31 mouse cellular contexts compared by ENCODE assay signal in the genomic region with DNA sequence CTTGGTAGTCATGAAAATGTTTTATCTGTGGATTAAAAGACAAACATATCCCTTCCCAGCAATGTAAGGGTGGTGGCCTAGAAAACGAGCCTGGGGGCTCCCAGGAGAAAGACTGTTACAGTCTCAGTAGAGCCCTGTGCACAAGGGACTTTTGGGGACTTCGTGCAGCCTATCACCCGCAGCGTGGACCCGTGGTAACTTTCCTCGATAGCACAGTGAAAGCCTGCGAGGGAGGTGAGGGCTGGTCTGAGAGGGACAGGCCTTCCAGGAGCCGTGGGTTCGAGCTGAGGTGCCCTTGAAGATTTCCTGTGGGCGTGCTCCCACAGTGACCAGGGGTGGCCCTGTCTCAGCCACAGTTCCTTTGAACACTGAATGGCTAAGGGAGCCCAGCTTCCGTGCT. TPM values are rescaled to one million over a fixed set of nuclear protein-coding genes. Genes with fewer than 3 reads are reported as not detected.
A peak's percentile ranks its signal among the peaks of the same experiment; 100 is the strongest.
DNase-seq lines count a peak whose midpoint lies in the region; ATAC-seq and TF ChIP-seq lines count a peak whose summit lies in the region.
"Had no signal": no experiment of that assay in that cellular context is flagged by ENCODE, and none has a peak within 500 bp of the region (broad histone marks: within the 10 kb centered on the region; RNA-seq: fewer than 3 reads in every experiment).

No protein-coding gene starts in this region.

- H3K79me2 ChIP-seq in heart, adult 2 months (replicated peaks; ENCODE audit: control insufficient read depth, insufficient read depth, low read length): no peaks in the 10 kb centered on the region

- no peak overlapping the region for H3K4me2 ChIP-seq in stomach, postnatal 0 days (replicated peaks; ENCODE audit: low read depth)
- H3K4me2 ChIP-seq: embryonic facial prominence, embryonic 13.5 days; embryonic facial prominence, embryonic 15.5 days; forebrain, embryonic 13.5 days; forebrain, embryonic 15.5 days had no signal

- DNase-seq in gastrocnemius, adult 2 months: no peak
- no peak for DNase-seq in gastrocnemius, postnatal 4 days (ENCODE audit: low spot score in 2 of 2)
- DNase-seq in heart, adult 2 months: no peak
- DNase-seq in heart, postnatal 36 days: no peak
- DNase-seq in testis, postnatal 10 days (ENCODE audit: low spot score): peak; percentile 33
- DNase-seq in testis, postnatal 14 days (ENCODE audit: low spot score): no peak
- no peak for DNase-seq in stomach, postnatal 0 days (ENCODE audit: low spot score)
- DNase-seq: adrenal gland, adult 8-10 months; adrenal gland, postnatal 14 days; adrenal gland, postnatal 36 days; B cell, adult 2 months; cerebellum, adult 11 months; cerebellum, adult 18-20 months; cerebellum, adult 8-10 months; cerebellum, adult 9-11 months; cerebellum, postnatal 14 days; cerebellum, postnatal 36 days; embryo, embryonic 11 days had no signal

- H3K27me3 ChIP-seq in heart, adult 2 months (ENCODE audit: control insufficient read depth, insufficient read depth, low read length): no peaks in the 10 kb centered on the region
- no peaks in the 10 kb centered on the region for H3K27me3 ChIP-seq in stomach, postnatal 0 days (ENCODE audit: control insufficient read depth, insufficient read depth, low read length)
- H3K27me3 ChIP-seq: CH12.LX; embryonic facial prominence, embryonic 13.5 days; embryonic facial prominence, embryonic 15.5 days; forebrain, embryonic 13.5 days; forebrain, embryonic 15.5 days; Patski had no signal

- no peak for TF ChIP-seq POLR2A in heart, adult 2 months (IDR thresholded peaks at IDR 0.05; ENCODE audit: insufficient read depth, low read depth, low read length)

- ATAC-seq in stomach, postnatal 0 days (ENCODE audit: low FRiP score, low TSS enrichment): no peak
- ATAC-seq: activated CD4-positive, CD25-positive, alpha-beta regulatory T cell, adult 4 months; CD4-positive, CD25-positive, alpha-beta regulatory T cell, adult 4 months; forebrain, embryonic 13.5 days; forebrain, embryonic 15.5 days; Patski had no signal

- intact Hi-C loops in gastrocnemius, adult 2 months (cut with DNase I): no loop called here
- intact Hi-C loops in heart, adult 2 months (cut with DNase I): no loop called here
- intact Hi-C loops in heart, postnatal 36 days (cut with DNase I): no loop called here

- 69% methylated on average over 11 of the region's 11 CpGs for WGBS in heart, adult 2 months
- 86% methylated on average over 11 of the region's 11 CpGs for WGBS in stomach, postnatal 0 days

- no peak overlapping the region for H3K9ac ChIP-seq in heart, adult 2 months (ENCODE audit: low read depth, low read length)
- H3K9ac ChIP-seq in stomach, postnatal 0 days (ENCODE audit: low read length): no peak overlapping the region
- H3K9ac ChIP-seq: embryonic facial prominence, embryonic 13.5 days; embryonic facial prominence, embryonic 15.5 days; forebrain, embryonic 13.5 days; forebrain, embryonic 15.5 days had no signal

- H3K27ac ChIP-seq in gastrocnemius, adult 2 months: peak overlapping the region; percentile 74
- H3K27ac ChIP-seq in heart, adult 2 months: peak overlapping the region; percentile 60
- no peak overlapping the region for H3K27ac ChIP-seq in stomach, postnatal 0 days (replicated peaks)
- H3K27ac ChIP-seq: embryonic facial prominence, embryonic 13.5 days; embryonic facial prominence, embryonic 15.5 days; forebrain, embryonic 13.5 days; forebrain, embryonic 15.5 days had no signal

- peaks cover 6% of the 10 kb centered on the region for H3K4me1 ChIP-seq in heart, adult 2 months (ENCODE audit: control insufficient read depth, insufficient read depth, low read length)
- no peaks in the 10 kb centered on the region for H3K4me1 ChIP-seq in stomach, postnatal 0 days (replicated peaks; ENCODE audit: control insufficient read depth, insufficient read depth)

- TF ChIP-seq EP300 in heart, adult 2 months (IDR thresholded peaks at IDR 0.05; ENCODE audit: insufficient read depth, low read depth, low read length): no peak
- TF ChIP-seq EP300 in stomach, postnatal 0 days (optimal IDR thresholded peaks at IDR 0.05): no peak

- TF ChIP-seq CTCF in gastrocnemius, adult 2 months (IDR thresholded peaks at IDR 0.05): no peak
- TF ChIP-seq CTCF in heart, adult 2 months (IDR thresholded peaks at IDR 0.05): no peak
- TF ChIP-seq CTCF in stomach, postnatal 0 days (IDR thresholded peaks at IDR 0.05; ENCODE audit: low read depth): no peak

- H3K36me3 ChIP-seq in heart, adult 2 months (ENCODE audit: control insufficient read depth, insufficient read depth, low read length): no peaks in the 10 kb centered on the region
- H3K36me3 ChIP-seq in stomach, postnatal 0 days (ENCODE audit: control insufficient read depth, insufficient read depth, low read length): no peaks in the 10 kb centered on the region

- H3K4me3 ChIP-seq in gastrocnemius, adult 2 months: no peak overlapping the region
- no peak overlapping the region for H3K4me3 ChIP-seq in heart, adult 2 months
- no peak overlapping the region for H3K4me3 ChIP-seq in stomach, postnatal 0 days (ENCODE audit: low read depth, low read length)
- H3K4me3 ChIP-seq: embryonic facial prominence, embryonic 13.5 days; embryonic facial prominence, embryonic 15.5 days; forebrain, embryonic 13.5 days; forebrain, embryonic 15.5 days had no signal

- no peaks in the 10 kb centered on the region for H3K9me3 ChIP-seq in stomach, postnatal 0 days (ENCODE audit: control insufficient read depth, low read length)
- H3K9me3 ChIP-seq: embryonic facial prominence, embryonic 13.5 days; embryonic facial prominence, embryonic 15.5 days; forebrain, embryonic 13.5 days; forebrain, embryonic 15.5 days; G1E had no signal

RNA-seq across cellular contexts. Expression of a gene that starts 6.1 kb away (rescaled TPM):
- total RNA-seq in gastrocnemius, adult 2 months (2021): 1 to 10 TPM; 2.3 to 2.7 TPM
- 10 to 100 TPM in 1 of 2 experiments, 1 to 10 TPM in 1; 8.1 to 10.2 TPM for total RNA-seq in gastrocnemius, postnatal 4 days (2021)
- 1 to 10 TPM; 3.7 to 4.2 TPM for total RNA-seq in heart, adult 2 months (2021)
- polyA plus RNA-seq in heart, adult 2 months (2012; rRNA removed): 5.2 and 11.0 TPM in 2 replicates
- total RNA-seq in heart, postnatal 36 days (2021): 1 to 10 TPM; 4.4 to 5.4 TPM
- polyA plus RNA-seq in stomach, postnatal 0 days (2015; fragmentation: Nextera tagmentation; extraction: Ambion mirVana): 13.4 and 14.2 TPM in 2 replicates

RNA-seq across cellular contexts. Expression of a gene that starts 17.5 kb away (rescaled TPM):
- total RNA-seq in gastrocnemius, adult 2 months (2021): under 1 TPM in 1 of 2 experiments, not detected in 1; 0.23 TPM
- total RNA-seq in gastrocnemius, postnatal 4 days (2021): under 1 TPM; 0.49 to 0.54 TPM
- total RNA-seq in heart, adult 2 months (2021): under 1 TPM in 1 of 2 experiments, not detected in 1; 0.57 TPM
- 1.4 and 1.6 TPM in 2 replicates for polyA plus RNA-seq in heart, adult 2 months (2012; rRNA removed)
- under 1 TPM; 0.25 to 0.68 TPM for total RNA-seq in heart, postnatal 36 days (2021)
- polyA plus RNA-seq in stomach, postnatal 0 days (2015; fragmentation: Nextera tagmentation; extraction: Ambion mirVana): 0.08 TPM in 1 of 2 replicates, not detected in the other
- total RNA-seq: adrenal gland, adult 18-20 months; adrenal gland, postnatal 36 days; CH12.LX; common myeloid progenitor, adult 5-6 weeks; G1E had no signal
- polyA plus RNA-seq: activated CD4-positive, CD25-positive, alpha-beta regulatory T cell, adult 4 months; CD4-positive, CD25-positive, alpha-beta regulatory T cell, adult 4 months; embryonic facial prominence, embryonic 11.5 days; erythroblast, embryonic 14.5 days; G1E; Patski had no signal
